Mouse (Mus musculus) heart, postnatal 10 days (tissue): ENCODE data around the gene Pde3b. TPM values are rescaled to one million over a fixed set of nuclear protein-coding genes. Genes with fewer than 3 reads are reported as not detected.
"Not testable (repeated sequence)": the region's sequence is repeated elsewhere in the genome, so short reads cannot be mapped to it uniquely, and the experiment has no call there.

Experiments
- DNase-seq, 2 experiments: peaks; one replicate each; pipeline ENCODE4 v3.0.0; 2021
- intact Hi-C: fragments of 180-260 bp; cut with DNase I; formaldehyde crosslinking; loops from one replicate; pipeline ENCODE4 v1.15.1; 2025
- total RNA-seq, 2 experiments: library from RNA; stranded (reverse); gene quantifications; 2 replicates each; pipeline ENCODE4 v1.2.3; 2021

The Pde3b gene
- 10 to 100 TPM in 1 of 2 experiments, 1 to 10 TPM in 1; 9.1 to 13.9 TPM for total RNA-seq

DNA sequence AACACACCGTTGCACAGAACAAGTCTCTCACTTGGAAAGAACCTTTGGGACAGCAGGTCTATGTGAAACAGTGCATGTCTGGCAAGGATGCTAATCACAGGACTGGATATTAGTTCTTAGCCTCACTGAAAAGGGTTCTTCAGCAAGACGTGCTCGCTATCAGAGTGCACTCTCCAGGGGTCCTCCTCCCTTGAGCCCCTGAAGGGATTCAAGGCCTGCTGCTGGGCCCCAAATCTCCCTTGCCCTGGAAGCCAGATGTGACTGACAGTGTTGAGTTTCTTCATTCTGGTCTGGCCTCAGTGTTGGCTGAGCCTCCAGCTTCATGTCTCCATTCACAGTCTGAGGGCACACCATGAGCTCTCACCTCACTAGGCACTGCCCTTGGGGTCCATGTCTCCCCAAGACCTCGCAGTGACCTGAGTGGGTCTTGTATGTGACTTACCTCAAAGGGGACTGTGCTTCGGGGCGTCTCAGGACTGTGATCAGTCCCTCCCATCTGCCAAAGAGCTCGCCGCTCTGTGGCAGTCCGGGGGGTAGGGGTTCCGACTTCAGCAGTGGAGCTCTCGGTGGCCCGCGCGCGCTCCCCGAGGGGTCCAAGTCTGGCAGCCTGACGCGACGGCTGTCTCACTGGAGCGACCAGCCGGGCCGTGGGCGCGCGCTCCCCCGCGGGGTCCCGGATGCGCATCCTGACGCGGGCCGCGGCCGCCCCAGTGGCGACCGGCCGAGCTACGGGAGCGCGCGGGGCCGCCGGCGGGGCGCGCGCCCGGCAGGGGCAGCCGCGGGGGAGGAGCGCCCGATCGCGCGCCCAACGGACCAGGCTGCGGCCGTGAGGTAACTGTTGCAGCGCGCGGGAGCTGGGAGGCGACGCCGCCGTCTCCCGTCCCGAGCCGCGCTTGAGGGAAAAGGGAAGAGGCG, at the start of gene Pde3b:
Gene Pde3b, plus strand, starts transcription at position 861 of the 915 bp plus-strand sequence.
- intact Hi-C loops, result loop anchor here (2.0 kb wide), 1 partner anchor 138 kb away; the partner anchor contains the start of gene Psma1
- DNase-seq, result peak; percentile 72 to 73

DNA sequence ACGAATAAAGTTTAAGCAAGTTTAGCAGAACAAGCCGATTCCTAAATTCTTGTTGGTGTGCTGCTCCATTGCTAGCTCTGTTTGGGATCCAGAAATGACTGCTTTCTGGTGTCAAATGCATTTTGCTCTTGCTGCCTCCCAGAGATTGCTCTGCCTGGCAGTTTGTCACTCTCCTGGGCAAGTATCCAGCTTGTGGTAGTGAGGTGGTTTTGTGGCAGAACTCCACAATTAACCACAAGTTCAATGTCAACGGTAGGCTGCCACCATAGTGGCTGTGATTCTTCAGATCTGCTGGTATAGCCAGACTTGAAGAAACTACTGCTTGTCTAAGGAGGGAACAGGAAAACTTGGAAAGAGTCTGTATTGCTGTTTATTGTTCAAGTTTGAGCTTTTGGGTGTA, 13.0 kb upstream of the Pde3b start:
- DNase-seq, result peak; percentile 8 to 15
- intact Hi-C loops, result no loop called here

DNA sequence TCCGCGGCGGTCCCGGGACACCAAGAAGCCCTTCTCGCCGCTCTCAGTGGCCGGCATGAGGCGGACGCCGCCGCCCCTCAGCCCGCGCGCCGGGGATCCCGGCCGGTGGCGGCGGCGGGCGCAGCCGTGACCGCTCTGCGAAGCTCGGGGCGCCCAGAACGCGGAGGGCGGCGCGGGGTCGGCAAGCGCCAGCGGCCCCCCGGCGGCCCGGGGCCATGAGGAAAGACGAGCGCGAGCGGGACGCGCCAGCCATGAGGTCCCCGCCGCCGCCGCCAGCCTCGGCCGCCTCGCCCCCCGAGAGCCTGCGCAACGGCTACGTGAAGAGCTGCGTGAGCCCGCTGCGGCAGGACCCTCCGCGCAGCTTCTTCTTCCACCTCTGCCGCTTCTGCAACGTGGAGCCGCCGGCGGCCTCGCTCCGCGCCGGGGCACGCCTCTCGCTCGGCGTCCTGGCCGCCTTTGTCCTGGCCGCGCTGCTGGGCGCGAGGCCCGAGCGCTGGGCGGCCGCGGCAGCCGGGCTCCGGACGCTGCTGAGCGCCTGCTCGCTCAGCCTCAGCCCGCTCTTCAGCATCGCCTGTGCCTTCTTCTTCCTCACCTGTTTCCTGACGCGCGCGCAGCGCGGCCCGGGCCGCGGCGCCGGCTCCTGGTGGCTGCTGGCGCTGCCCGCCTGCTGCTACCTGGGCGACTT, 397 bp downstream of the Pde3b start:
- intact Hi-C loops, result loop anchor here (2.0 kb wide), 1 partner anchor 139 kb away; the partner anchor contains the start of gene Psma1
- DNase-seq, result peak; percentile 56 to 62

DNA sequence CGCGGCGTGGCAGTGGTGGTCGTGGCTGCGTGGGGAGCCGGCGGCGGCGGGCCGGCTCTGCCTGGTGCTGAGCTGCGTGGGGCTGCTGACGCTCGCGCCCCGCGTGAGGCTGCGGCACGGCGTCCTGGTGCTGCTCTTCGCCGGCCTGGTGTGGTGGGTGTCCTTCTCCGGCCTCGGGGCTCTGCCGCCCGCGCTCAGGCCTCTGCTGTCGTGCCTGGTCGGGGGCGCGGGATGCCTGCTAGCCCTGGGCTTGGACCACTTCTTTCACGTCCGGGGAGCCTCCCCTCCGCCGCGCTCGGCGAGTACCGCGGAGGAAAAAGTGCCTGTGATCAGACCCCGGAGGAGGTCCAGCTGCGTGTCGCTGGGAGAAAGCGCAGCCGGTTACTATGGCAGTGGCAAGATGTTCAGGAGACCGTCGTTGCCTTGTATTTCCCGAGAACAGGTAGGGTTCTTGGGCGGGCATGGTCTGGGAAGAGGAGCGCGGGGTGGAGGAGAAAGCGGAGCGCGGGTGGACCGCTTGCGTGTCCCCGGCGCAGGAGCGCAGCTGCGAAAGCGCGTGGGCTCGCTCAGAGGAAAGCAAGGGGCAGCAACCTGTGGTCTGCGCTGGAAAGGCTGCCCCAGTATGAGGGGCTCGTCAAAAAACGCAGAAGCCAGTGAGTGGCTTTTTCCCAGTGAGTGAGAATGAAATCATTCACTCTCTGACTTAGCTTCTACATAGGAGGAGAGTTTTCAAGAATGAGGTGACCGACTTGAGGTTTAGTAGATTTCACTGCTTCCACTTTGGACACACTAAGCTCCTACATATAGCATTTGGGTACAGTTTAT, 1.2 kb downstream of the Pde3b start:
- DNase-seq, result peak; percentile 50 to 53
- intact Hi-C loops, result no loop called here

DNA sequence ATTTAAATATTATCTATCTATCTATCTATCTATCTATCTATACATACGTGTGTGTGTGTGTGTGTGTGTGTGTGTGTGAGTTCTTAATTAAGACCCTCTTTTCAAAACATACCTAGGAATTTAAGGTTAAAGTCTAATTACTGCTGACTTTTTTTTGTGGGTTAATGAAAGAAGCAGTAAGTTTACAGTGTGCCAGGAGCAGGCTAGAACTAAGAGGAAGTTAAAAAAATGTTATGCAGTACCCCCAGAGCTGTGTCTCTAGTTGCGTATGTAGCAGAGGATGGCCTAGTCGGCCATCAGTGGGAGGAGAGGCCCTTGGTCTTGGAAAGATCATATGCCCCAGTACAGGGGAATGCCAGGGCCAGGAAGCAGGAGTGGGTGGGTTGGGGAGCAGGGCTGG, 4.2 kb downstream of the Pde3b start:
- DNase-seq, intact Hi-C loops: not testable (repeated sequence)

DNA sequence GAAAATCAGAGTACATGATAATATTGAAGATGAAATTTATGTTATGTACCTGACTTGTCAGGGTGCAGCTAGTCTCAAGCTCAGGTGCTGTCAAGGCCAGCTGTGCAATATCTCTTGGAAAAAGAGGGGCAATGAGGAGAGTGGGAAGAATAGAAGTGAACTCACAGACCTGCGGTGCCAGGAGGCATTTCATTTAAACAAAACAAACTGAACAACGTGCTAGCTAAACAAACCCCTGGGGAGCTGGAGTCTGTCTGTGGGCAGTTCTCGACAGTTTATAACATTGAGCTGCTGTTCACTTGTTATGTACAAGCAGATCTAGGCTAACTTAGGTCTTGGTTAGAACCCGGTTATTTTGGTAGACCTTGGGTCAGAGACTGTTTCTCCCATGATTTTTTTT, 5.8 kb downstream of the Pde3b start:
- intact Hi-C loops, result no loop called here
- no peak for DNase-seq

DNA sequence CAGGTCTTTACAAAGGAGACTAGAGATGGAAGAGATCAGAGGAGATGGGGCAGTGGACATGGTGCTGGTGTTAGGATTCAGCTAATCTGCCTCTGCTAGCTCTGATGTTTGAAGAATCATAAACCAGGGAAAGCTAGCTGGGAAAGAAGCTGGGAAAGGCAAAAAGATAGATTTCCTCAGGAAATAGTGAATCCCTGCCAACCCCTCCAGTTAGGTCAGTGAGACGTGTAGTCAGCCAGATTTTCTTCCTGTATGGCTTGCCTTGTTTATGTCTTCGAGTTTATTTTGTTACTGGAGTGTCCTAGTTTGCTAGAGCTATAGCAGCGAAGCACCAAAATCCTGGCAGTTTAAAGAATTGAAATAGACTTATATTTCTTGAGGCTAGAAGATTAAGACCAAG, 7.1 kb downstream of the Pde3b start:
- intact Hi-C loops, result no loop called here

DNA sequence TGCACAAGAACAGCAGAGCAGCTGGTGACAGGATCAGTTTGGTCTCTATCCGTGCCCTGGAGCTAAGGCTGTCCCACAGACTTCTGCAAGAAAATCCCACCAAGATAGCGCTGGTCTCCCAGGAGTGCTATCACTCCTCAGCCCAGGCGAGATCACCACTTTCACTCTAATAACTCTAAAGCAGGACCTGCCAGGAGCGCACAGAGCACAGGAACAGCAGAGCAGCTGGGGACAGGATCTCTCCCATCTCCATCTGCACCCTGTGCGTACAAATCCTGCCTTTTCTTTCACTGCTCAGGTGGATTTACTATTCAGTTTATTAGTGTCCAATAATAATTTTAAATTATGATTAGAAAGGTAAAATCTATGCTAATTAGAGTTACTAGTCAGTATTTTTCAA, 14.7 kb downstream of the Pde3b start:
- intact Hi-C loops, result no loop called here
- no peak for DNase-seq

More for the DNA sequence above, 7.1 kb downstream of the Pde3b start:
- no peak for DNase-seq

DNA sequence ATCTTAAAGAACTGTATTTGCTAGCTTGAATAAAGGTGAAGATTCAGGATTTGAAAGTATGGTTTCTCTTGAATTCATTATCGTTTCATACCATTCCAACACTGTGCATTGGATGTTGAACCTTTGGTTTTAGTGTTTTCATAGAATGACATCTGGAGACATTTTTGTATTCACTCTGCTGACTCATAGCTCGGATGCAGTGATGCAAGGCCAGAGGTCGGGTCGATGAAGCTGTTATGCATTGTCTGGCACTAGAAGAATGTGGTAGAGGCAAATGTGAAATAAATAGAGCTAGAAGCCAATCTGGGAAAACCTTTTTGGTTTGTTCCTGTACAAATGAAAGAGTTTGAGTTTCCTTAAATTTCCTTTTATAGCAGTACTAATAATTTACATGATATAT, 16.9 kb downstream of the Pde3b start:
- intact Hi-C loops, result no loop called here
- no peak for DNase-seq

DNA sequence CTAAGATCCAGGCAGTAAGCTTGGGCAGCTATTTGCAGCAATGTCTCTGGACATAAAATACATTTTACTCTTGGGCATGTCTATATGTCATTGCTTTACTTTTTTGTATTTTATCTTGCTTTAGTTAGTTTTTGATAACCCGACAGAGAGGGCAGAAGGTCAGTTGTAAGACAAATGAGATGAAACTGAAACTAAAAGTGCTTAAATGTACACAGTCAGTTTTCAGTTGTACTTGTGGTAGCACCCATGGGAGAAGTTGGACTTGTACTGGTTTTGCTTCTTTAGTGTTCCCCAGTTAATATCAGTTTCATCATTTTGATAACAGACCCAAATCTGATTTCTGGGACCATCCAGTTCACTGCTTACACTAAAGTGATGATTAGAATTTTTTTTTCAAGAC, 24.6 kb downstream of the Pde3b start:
- intact Hi-C loops, result no loop called here
- DNase-seq, result no peak

DNA sequence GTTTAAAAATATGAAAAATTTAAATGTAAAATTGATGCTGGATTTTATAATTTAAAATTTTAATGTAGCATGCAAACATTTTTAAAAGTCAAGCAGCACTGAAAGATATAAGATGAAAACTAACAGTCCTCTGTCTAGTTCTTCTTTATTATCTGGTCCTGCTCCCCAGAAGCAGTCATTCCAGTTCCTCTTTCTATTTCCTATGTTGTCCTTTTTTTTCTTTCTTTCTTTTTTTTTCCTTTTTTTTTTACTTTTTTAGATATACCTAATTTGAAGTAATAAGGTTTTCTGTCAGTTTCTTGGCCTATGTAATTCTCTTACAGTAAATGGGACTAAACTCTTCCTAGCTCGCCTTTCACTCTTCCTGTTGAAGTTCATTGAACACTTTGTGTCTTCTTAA, 25.4 kb downstream of the Pde3b start:
- no peak for DNase-seq
- intact Hi-C loops, result no loop called here

DNA sequence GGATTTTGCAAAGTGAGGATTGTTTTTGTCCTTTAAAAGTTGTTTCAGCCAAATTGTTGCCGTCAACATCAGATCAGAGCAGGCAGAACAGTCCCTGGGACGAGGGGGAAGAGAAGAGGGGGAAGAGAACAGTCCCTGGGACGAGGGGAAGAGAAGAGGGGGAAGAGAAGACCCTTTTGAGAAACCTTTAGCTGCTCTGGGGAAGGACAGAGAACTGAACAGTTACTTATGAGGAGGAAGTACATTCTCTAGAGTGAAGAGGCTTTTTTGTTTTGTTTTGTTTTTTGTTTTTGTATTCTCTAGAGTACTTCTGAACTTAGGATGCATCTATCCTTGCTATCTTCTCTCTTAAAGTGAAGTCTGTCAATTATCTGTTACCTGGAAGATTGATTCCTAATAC, 37.8 kb downstream of the Pde3b start:
- intact Hi-C loops, result no loop called here
- DNase-seq, result no peak

DNA sequence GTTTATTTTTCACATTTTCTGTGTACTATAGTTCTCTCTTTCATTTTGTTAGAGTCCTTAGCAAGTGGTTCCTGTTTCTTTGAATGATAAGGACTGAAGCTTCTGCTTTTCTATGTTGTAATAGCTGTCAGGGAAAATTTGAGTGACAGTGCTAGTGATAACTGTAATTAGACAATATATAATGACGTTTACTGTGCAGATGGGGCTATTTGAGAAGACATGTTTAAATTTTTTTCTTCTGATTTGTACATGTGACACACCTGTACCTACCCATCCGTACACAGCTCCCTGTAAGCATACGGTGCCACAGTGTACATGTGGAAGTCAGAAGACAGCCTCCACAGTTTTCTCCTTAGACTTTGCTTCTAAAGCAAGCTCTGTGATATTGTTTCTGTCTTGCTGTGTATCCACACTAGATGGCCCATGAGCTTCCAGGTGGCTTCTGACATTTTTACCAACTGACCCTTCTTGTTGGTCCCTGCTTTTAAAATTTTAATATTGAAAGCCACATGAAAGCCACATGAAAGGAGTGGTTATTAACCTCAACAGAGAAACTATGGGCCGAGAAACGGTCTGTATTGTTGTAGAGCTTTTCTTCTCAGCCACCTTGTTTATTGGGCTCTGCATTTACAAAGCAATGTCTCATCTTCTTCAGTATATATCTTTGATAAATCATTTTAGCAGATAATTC, 38.4 kb downstream of the Pde3b start:
- intact Hi-C loops, result no loop called here
- DNase-seq, result no peak

DNA sequence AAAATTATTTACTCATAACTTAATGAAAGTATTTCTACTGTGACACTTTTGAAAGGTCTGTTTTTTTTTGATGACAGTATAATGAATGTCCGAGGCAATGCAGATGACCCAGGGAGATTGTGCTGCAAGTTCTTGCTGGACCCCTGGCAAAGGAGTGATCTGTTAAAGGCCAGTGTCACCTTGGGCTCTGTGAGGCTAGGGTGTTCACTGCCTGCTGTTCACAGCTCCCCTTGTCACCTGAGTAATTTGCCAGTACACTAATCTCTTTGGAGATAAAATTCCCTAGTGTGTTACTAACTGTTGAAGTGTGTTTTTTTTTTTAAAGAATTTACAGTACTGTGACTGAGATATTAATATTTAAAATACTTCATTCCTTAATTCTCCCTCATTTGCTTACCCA, 39.8 kb downstream of the Pde3b start:
- intact Hi-C loops, result no loop called here
- peak in 1 of 2 experiments; percentile 10 for DNase-seq

DNA sequence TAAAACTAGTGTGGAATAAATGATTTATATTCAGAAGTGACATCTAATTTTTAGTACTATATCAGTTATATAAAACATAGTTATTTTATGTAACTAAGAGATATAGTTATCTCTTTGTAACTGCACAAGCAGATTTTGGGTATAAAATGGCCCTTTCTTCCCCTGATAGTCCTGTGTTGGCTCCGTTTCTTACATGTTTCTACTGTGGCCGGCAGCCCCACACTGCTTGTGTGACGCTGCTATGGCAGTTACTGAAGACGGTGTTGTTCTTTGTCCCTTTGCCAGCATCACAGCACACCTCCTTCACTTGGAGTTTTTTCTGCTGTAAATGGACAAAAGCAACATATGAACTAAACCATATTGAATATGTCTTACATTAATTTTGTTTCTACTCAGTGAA, 41.8 kb downstream of the Pde3b start:
- intact Hi-C loops, result no loop called here
- no peak for DNase-seq

DNA sequence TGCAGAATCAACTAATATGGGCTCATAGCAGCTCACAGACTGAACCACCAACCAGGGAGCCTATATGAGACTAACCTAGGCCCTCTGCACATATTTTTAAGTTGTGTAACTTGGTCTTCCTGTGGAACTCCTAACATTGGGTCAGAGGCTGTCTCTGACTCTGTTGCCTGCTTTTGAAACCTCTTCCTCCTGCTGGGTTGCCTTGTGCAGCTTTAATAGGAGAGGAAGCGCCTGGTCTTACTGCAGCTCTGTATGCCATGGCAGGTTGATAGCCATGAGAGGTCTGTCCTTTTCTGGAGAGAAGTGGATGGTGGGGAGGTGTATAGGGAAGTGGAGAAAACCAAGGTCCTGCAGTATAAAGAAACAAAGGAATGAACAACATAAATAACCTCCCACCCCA, 44.8 kb downstream of the Pde3b start:
- DNase-seq, result no peak
- intact Hi-C loops, result no loop called here

DNA sequence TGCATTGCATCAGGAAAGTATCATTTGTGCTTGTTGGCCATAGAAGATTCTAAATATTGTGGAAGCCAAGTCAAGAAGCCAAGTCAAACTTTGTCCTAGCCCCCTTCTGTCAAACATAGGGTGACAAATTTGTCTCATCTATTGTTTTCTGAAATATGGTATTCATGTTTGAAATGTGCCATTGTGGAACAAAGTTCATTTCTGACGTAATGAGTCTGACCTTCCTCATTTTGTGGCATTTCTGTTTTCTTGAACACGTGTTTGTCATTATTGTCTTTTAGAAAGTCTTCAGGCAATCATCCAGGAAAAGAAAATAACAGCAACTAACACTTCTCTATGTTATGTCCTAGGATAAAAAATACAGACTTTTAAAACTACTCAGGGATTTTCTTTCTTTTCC, 46.6 kb downstream of the Pde3b start:
- intact Hi-C loops, result no loop called here
- no peak for DNase-seq

DNA sequence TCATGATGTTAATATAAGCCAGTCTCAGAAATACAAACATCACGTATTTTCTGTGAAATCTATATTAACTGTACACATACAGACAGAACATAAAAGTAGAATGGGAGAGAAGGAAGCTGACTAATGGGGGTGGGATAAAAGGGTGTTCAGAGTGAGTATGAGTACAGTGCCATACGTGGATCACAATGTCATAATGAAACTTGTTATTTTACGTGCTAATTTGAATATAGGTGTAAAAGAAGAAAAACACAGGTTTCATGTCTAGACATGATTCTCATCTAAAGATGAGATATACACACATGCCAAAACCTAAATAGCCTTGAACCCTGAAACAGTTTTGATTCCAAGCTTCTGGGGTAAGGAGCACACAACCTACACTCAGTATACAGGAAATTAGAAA, 51.3 kb downstream of the Pde3b start:
- no peak for DNase-seq
- intact Hi-C loops, result loop anchor here (2.0 kb wide), 1 partner anchor 20 kb away; no protein-coding TSS in a partner anchor

DNA sequence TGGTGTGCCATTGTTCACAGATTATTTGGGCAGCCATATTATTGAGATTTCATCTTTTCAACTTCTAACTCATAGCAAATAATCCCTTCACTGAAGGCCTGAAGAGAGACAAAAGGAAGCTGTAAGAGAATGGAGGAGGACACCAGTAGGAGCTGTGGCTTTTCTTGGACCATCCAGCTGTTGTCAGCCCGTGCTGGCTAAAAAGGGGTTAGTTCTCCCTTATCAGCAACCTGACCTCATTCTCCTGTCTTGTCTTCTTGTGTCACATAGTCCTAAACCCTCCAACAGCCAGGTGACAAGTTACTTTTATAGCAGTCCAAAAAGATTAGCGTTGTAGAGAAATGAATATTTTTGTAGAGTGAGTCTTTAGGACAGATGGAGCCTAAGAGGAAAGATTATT, 57.4 kb downstream of the Pde3b start:
- DNase-seq, result no peak
- intact Hi-C loops, result no loop called here

DNA sequence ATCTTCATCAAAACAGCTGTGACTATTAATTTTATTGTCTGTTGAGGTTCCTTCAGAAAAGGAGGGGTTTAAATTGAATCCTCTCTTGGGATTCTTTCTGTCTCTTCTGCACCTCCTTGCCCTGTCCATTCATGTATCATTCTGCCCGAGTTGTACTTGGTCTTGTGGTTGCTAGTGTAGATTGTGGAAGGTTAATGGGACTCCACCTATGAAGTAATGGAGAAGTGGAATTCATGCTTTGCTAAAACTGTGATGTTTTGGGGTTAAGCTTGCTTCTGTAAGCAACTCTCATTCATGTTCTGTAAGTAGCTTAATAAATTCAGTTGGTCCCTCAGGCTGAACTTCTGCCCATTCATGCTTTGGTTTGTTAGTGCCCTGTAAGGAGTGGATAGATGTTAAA, 59.8 kb downstream of the Pde3b start:
- intact Hi-C loops, result no loop called here
- DNase-seq, result no peak
